Mouse (Mus musculus) thymus, adult 2 months (tissue): ENCODE results near the gene Orm3.

Source experiments
- CTCF ChIP-seq: fragments of 200-500 bp; IDR thresholded peaks from 2 replicates; pipeline ENCODE4 v1.5.1; 2012; ENCODE audit warnings: mild to moderate bottlenecking, control low read depth, low read length, moderate library complexity, borderline replicate concordance; ENCODE audit not compliant: control insufficient read depth, poor library complexity, insufficient read depth; ENCODE audit errors: extremely low read depth
- POLR2A ChIP-seq: fragments of 200-500 bp; IDR thresholded peaks from 2 replicates; pipeline ENCODE4 v1.6.1; 2012; ENCODE audit warnings: mild to moderate bottlenecking, low read length, control low read depth, moderate library complexity; ENCODE audit not compliant: control insufficient read depth, poor library complexity, insufficient read depth; ENCODE audit errors: extremely low read depth

- no peak for TF ChIP-seq CTCF
- no peak for TF ChIP-seq POLR2A
Measured at GRCm38 (mm10) chr4:63405683-63406082, 49.7 kb downstream of the Orm3 start.
